Mouse (Mus musculus) ES-Bruce4 (cell line): ENCODE measurements around the gene A930002H24Rik.

Experiments
- CTCF ChIP-seq: IDR thresholded peaks from one replicate; pipeline ENCODE4 v1.8.1; 2011; ENCODE audit warnings: low read depth, low read length
- EP300 ChIP-seq: IDR thresholded peaks from 2 replicates; pipeline ENCODE4 v1.6.1; 2011; ENCODE audit warnings: low read depth, low read length; ENCODE audit not compliant: insufficient read depth
- POLR2A ChIP-seq: IDR thresholded peaks from one replicate; pipeline ENCODE4 v1.8.1; 2011; ENCODE audit warnings: low read length; ENCODE audit not compliant: insufficient read depth

- no peak for TF ChIP-seq EP300
- TF ChIP-seq CTCF: no peak
- no peak for TF ChIP-seq POLR2A
Observed at GRCm38 (mm10) chr17:63871773-63872172, 8.2 kb upstream of the A930002H24Rik start.
